Mouse (Mus musculus) kidney, postnatal 36 days (tissue): ENCODE results near the gene Mxi1.

Source experiments
- DNase-seq, 2 experiments: peaks; one replicate each; pipeline ENCODE4 v3.0.0; 2021 to 2022; ENCODE audit warnings: mixed read lengths in 2 of 2

Gene Mxi1

GRCm38 (mm10) chr19:53310348-53310747, at the start of gene Mxi1:
Mxi1 (plus strand) TSS chr19:53310518.
- DNase-seq = peak; percentile 85 to 87

- DNase-seq = no peak
Observed at GRCm38 (mm10) chr19:53260828-53261227, 49.5 kb upstream of the Mxi1 start.

- DNase-seq = no peak
Observed at GRCm38 (mm10) chr19:53262061-53262460, 48.3 kb upstream of the Mxi1 start.

GRCm38 (mm10) chr19:53263859-53264733, 46.2 kb upstream of the Mxi1 start:
- no peak for DNase-seq

- DNase-seq = peak in 1 of 2 experiments; percentile 34
Observed at GRCm38 (mm10) chr19:53264821-53265727, 45.2 kb upstream of the Mxi1 start.

- DNase-seq = no peak
Observed at GRCm38 (mm10) chr19:53267305-53267704, 43.0 kb upstream of the Mxi1 start.

- peak in 1 of 2 experiments; percentile 14 for DNase-seq
Observed at GRCm38 (mm10) chr19:53273055-53273722, 37.1 kb upstream of the Mxi1 start.

- DNase-seq = no peak
Observed at GRCm38 (mm10) chr19:53273781-53274428, 36.4 kb upstream of the Mxi1 start.

- DNase-seq = peak; percentile 31 to 41
Observed at GRCm38 (mm10) chr19:53275204-53275603, 35.1 kb upstream of the Mxi1 start.

GRCm38 (mm10) chr19:53276902-53277707, 33.2 kb upstream of the Mxi1 start:
- no peak for DNase-seq

- DNase-seq = no peak
Observed at GRCm38 (mm10) chr19:53278491-53279415, 31.6 kb upstream of the Mxi1 start.

- no peak for DNase-seq
Observed at GRCm38 (mm10) chr19:53280254-53280653, 30.1 kb upstream of the Mxi1 start.

- no peak for DNase-seq
Observed at GRCm38 (mm10) chr19:53282571-53282970, 27.7 kb upstream of the Mxi1 start.

GRCm38 (mm10) chr19:53283742-53284141, 26.6 kb upstream of the Mxi1 start:
- no peak for DNase-seq

GRCm38 (mm10) chr19:53284268-53285208, 25.8 kb upstream of the Mxi1 start:
- DNase-seq = peak; percentile 61 to 63

- no peak for DNase-seq
Observed at GRCm38 (mm10) chr19:53296331-53297254, 13.7 kb upstream of the Mxi1 start.

- no peak for DNase-seq
Observed at GRCm38 (mm10) chr19:53299156-53299828, 11.0 kb upstream of the Mxi1 start.
